Mouse (Mus musculus) C2C12 (cell line): Measurements from ENCODE around the gene Tnfsf10.

Experiments
- CEBPB ChIP-seq: IDR thresholded peaks from one replicate; pipeline ENCODE4 v1.6.1; 2011; ENCODE audit warnings: low read depth, mild to moderate bottlenecking, control low read depth, moderate library complexity
- CTCF ChIP-seq: IDR thresholded peaks from one replicate; pipeline ENCODE4 v1.5.1; 2011; ENCODE audit not compliant: control insufficient read depth, insufficient read depth, insufficient read length
- FOSL1 ChIP-seq: IDR thresholded peaks from one replicate; pipeline ENCODE4 v1.8.0; 2011; ENCODE audit warnings: mild to moderate bottlenecking, low read length; ENCODE audit not compliant: poor library complexity, insufficient read depth, severe bottlenecking
- MAX ChIP-seq: IDR thresholded peaks from one replicate; pipeline ENCODE4 v1.6.1; 2011; ENCODE audit warnings: mild to moderate bottlenecking, control low read depth
- MYOD1 ChIP-seq: IDR thresholded peaks from one replicate; pipeline ENCODE4 v1.6.1; 2011; ENCODE audit warnings: low read depth; ENCODE audit not compliant: control insufficient read depth, insufficient read length
- MYOG ChIP-seq: IDR thresholded peaks from one replicate; pipeline ENCODE4 v1.6.1; 2011; ENCODE audit not compliant: control insufficient read depth, insufficient read length; ENCODE audit errors: extremely low read depth
- USF1 ChIP-seq: IDR thresholded peaks from one replicate; pipeline ENCODE4 v1.6.1; 2011; ENCODE audit warnings: low read depth, mild to moderate bottlenecking, control low read depth, moderate library complexity

DNA sequence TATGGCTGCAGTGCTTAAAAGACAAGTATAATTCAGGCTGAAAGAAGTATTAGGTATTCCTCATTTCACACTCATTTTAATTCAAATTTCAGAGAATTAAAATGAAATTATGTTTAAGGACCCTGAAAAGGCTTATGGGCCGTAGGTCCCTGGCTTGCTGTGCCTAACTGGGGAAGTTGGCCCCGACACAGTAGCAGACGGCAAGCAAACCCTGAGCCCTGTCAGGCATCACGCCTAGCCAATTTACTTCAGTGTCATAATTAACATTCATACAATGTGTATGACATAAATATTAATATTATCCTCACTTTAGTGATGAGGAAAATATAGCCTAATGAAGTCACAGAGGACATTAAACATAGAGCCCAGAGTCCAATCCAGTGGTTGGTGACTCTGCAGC lies 16.4 kb upstream of the Tnfsf10 start:
- TF ChIP-seq CTCF (no peak), USF1 (no peak), MYOG (no peak), MYOD1 (no peak), FOSL1 (no peak), MAX (no peak), CEBPB (no peak)
